12 mouse cellular contexts compared by ENCODE assay signal in genomic region chr7:145221346-145221745, GRCm38 (mm10). TPM values are rescaled to one million over a fixed set of nuclear protein-coding genes. Genes with fewer than 3 reads are reported as not detected.
DNase-seq lines count a peak whose midpoint lies in the region; ATAC-seq and TF ChIP-seq lines count a peak whose summit lies in the region.
"Had no signal": no experiment of that assay in that cellular context is flagged by ENCODE, and none has a peak within 500 bp of the region (broad histone marks: within the 10 kb centered on the region; RNA-seq: fewer than 3 reads in every experiment).

No protein-coding gene starts in this region.

- no peak overlapping the region for H3K4me3 ChIP-seq in intestine, postnatal 0 days (ENCODE audit: low read depth, low read length)

- H3K36me3 ChIP-seq in intestine, postnatal 0 days (ENCODE audit: control insufficient read depth, insufficient read depth), result no peaks in the 10 kb centered on the region

- 0 out of 2 replicates have a peak overlapping the region, but pooled peaks have one; percentile 11 for H3K27ac ChIP-seq in intestine, postnatal 0 days (ENCODE audit: low read depth, low read length)

- H3K4me2 ChIP-seq in intestine, postnatal 0 days (replicated peaks; ENCODE audit: low read depth), result no peak overlapping the region

- H3K4me1 ChIP-seq in intestine, postnatal 0 days (replicated peaks; ENCODE audit: control insufficient read depth, insufficient read depth, low read length), result peaks cover 5% of the 10 kb centered on the region

- no peaks in the 10 kb centered on the region for H3K9me3 ChIP-seq in intestine, postnatal 0 days (ENCODE audit: control insufficient read depth)

- TF ChIP-seq CTCF in intestine, postnatal 0 days (IDR thresholded peaks at IDR 0.05; ENCODE audit: low read depth), result no peak

- no peak overlapping the region for H3K9ac ChIP-seq in intestine, postnatal 0 days (ENCODE audit: low read depth, low read length)

- WGBS in intestine, postnatal 0 days, result 47% methylated on average over 2 of the region's 2 CpGs

- peak; percentile 95 for DNase-seq in heart, adult 11 months
- DNase-seq in heart, postnatal 14 days, result no peak
- DNase-seq in testis, postnatal 10 days (ENCODE audit: low spot score), result peak; percentile 41
- DNase-seq in testis, postnatal 14 days (ENCODE audit: low spot score), result no peak
- DNase-seq in adrenal gland, adult 18-20 months (ENCODE audit: low spot score in 2 of 2), result no peak
- DNase-seq in T-cell, adult 2 months (ENCODE audit: low spot score), result no peak
- no peak for DNase-seq in retina, embryonic 14.5 days (ENCODE audit: low spot score)
- DNase-seq: cerebellum, postnatal 14 days; kidney, adult 9 months; thymus, postnatal 36 days had no signal

- H3K27me3 ChIP-seq in intestine, postnatal 0 days (replicated peaks; ENCODE audit: control insufficient read depth, insufficient read depth, low read length), result no peaks in the 10 kb centered on the region
- H3K27me3 ChIP-seq: Patski had no signal

- intact Hi-C loops in heart, postnatal 14 days (cut with DNase I), result no loop called here

- no peak for ATAC-seq in intestine, postnatal 0 days

RNA-seq across cellular contexts. Expression of gene 1810010D01Rik, which starts 13.4 kb away (rescaled TPM):
- total RNA-seq in heart, postnatal 14 days (2021), result under 1 TPM in 1 of 2 experiments, not detected in 1; 0.43 TPM
- polyA plus RNA-seq in intestine, postnatal 0 days (2015; fragmentation: Nextera tagmentation; extraction: Ambion mirVana), result 0.33 and 0.86 TPM in 2 replicates
- total RNA-seq in adrenal gland, adult 18-20 months (2021), result not detected
- polyA plus RNA-seq: Patski had no signal

Comparison
In these comparisons a context has a peak if more than half of its experiments do, and no peak if none do; other contexts are left out.
1. DNase-seq: peak in heart, adult 11 months (single experiment) and testis, postnatal 10 days (single experiment); none in heart, postnatal 14 days (0 of 2), testis, postnatal 14 days (single experiment), adrenal gland, adult 18-20 months (0 of 2), T-cell, adult 2 months (single experiment) and retina, embryonic 14.5 days (single experiment).